Mouse (Mus musculus) liver, embryonic 15.5 days (tissue): ENCODE results near the gene Frmd7. TPM values are rescaled to one million over a fixed set of nuclear protein-coding genes. Genes with fewer than 3 reads are reported as not detected.

Experiments used
- ATAC-seq: fragments of 200-750 bp; cut with Nextera tagmentation; 2 replicates; pipeline ENCODE4 v1.8.0; 2017; ENCODE audit warnings: moderate number of reproducible peaks, mild to moderate bottlenecking, moderate library complexity; ENCODE audit not compliant: insufficient read depth
- H3K27ac ChIP-seq: fragments of 300-500 bp; sonication (generic); replicated peaks from 2 replicates; pipeline ENCODE4 v1.5.1; 2015; ENCODE audit warnings: mild to moderate bottlenecking, inconsistent platforms
- H3K27me3 ChIP-seq: fragments of 300-500 bp; sonication (generic); 2 replicates; pipeline ENCODE4 v1.6.1; 2015; ENCODE audit warnings: mild to moderate bottlenecking, inconsistent platforms
- H3K36me3 ChIP-seq: fragments of 300-500 bp; sonication (generic); replicated peaks from 2 replicates; pipeline ENCODE4 v1.6.1; 2015; ENCODE audit warnings: moderate library complexity, mild to moderate bottlenecking, inconsistent platforms
- H3K4me1 ChIP-seq: fragments of 300-500 bp; sonication (generic); replicated peaks from 2 replicates; pipeline ENCODE4 v1.6.1; 2015; ENCODE audit warnings: inconsistent platforms
- H3K4me2 ChIP-seq: fragments of 300-500 bp; sonication (generic); 2 replicates; pipeline ENCODE4 v1.6.1; 2015; ENCODE audit warnings: moderate library complexity, mild to moderate bottlenecking, inconsistent platforms
- H3K4me3 ChIP-seq: fragments of 300-500 bp; sonication (generic); replicated peaks from 2 replicates; pipeline ENCODE4 v1.5.1; 2015; ENCODE audit warnings: mild to moderate bottlenecking, inconsistent platforms
- H3K9ac ChIP-seq: fragments of 300-500 bp; sonication (generic); 2 replicates; pipeline ENCODE4 v1.6.1; 2015; ENCODE audit warnings: moderate library complexity, mild to moderate bottlenecking, inconsistent platforms
- H3K9me3 ChIP-seq: fragments of 300-500 bp; sonication (generic); replicated peaks from 2 replicates; pipeline ENCODE4 v1.6.1; 2016; ENCODE audit warnings: inconsistent platforms
- WGBS: fragments of 180-500 bp; shearing (Covaris S2); methylation state at CpG from one replicate; pipeline ENCODE4 v1.1.7; 2015; ENCODE audit warnings: mixed read lengths; ENCODE audit not compliant: insufficient replicate concordance; 5-methylcytosine and 5-hydroxymethylcytosine counted together
- polyA plus RNA-seq: library from polyadenylated mRNA; unstranded; fragments of >200 nt; fragmentation: Nextera tagmentation; extraction: Ambion mirVana; gene quantifications from 2 replicates; pipeline ENCODE4 v1.2.1, GENCODE M21; 2015

The Frmd7 gene
- polyA plus RNA-seq: not detected in 2 replicates

DNA sequence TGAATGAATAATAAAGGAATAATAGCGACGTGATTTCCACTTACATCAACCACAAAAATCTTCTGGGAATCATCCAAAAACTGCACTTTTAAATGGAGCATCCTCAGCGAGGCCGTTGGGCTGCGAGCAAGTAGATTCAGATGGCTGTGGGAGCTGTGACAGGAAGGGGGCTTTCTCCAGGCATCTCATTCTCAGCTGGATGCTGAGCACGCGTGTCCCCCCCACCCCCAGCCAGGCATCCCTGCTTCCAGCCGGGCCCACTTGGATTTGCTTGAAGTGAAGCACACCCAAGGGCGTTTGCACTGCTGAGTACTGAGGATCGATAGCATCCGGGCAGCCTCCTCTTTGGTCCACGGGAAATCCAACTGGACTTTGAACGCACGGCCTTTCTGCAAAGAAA is at the start of gene Frmd7:
Gene Frmd7 (minus strand): TSS at position 101 of the 400 bp plus-strand sequence.
- H3K9me3 ChIP-seq: no peaks in the 10 kb centered on the region
- H3K36me3 ChIP-seq: no peaks in the 10 kb centered on the region
- no peak within 1 kb of the TSS for H3K4me3 ChIP-seq
- no peak within 1 kb of the TSS for H3K27ac ChIP-seq
- 62% methylated on average over 14 of the region's 14 CpGs for WGBS
- no peak for ATAC-seq
- no peaks in the 10 kb centered on the region for H3K27me3 ChIP-seq
- H3K4me1 ChIP-seq: no peaks in the 10 kb centered on the region
- H3K4me2 ChIP-seq: no peak within 1 kb of the TSS
- no peak within 1 kb of the TSS for H3K9ac ChIP-seq

DNA sequence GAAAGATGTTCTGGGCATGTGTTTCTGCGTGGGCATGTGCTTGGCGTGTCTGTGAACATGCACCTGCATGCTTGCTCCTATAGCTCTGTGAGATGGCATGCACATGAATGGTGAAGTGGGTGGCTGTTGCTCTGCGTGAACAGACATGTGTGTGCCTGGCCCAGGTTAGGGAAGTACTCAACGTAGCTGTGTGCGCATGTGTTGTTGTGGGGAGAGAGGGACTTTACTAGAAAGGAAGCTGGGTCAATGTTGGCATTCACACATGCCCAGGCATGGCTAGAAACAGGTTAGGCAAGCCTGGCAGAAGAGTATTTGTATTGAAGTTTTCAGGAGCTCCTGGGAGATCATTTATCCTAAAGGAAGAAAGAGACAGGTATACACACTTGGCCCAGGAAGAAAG is 48.8 kb upstream of the Frmd7 start:
- ATAC-seq: no peak
- Histone ChIP-seq H3K27ac (no peak overlapping the region), H3K4me2 (no peak overlapping the region), H3K27me3 (no peaks in the 10 kb centered on the region), H3K36me3 (no peaks in the 10 kb centered on the region), H3K4me3 (no peak overlapping the region), H3K9me3 (no peaks in the 10 kb centered on the region), H3K9ac (no peak overlapping the region), H3K4me1 (no peaks in the 10 kb centered on the region)
- WGBS: 67% methylated on average over 5 of the region's 5 CpGs

DNA sequence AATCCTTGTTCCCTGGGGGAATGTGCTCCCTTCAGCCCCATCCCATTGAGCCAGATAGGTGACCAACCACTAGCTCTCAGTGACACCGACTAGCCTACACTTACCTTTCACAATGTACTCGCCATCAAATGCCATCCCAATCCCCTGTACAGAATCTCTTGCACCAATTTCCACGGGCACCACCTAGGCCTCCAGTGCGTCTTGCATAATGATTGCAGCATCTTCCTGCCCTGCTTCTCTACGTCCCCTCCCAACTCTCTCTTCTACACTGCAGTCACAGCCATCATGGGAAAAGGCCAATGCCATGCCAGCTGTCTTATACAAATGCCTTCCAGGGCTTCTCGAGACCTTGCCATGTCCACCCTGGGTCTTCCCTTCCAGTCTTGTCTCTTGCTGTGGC is 47.4 kb upstream of the Frmd7 start:
- H3K36me3 ChIP-seq: no peaks in the 10 kb centered on the region
- WGBS: 60% methylated on average over 6 of the region's 6 CpGs
- H3K4me3 ChIP-seq: no peak overlapping the region
- no peak overlapping the region for H3K9ac ChIP-seq
- H3K9me3 ChIP-seq: no peaks in the 10 kb centered on the region
- H3K27me3 ChIP-seq: no peaks in the 10 kb centered on the region
- H3K4me1 ChIP-seq: no peaks in the 10 kb centered on the region
- ATAC-seq: no peak
- H3K27ac ChIP-seq: no peak overlapping the region
- no peak overlapping the region for H3K4me2 ChIP-seq

DNA sequence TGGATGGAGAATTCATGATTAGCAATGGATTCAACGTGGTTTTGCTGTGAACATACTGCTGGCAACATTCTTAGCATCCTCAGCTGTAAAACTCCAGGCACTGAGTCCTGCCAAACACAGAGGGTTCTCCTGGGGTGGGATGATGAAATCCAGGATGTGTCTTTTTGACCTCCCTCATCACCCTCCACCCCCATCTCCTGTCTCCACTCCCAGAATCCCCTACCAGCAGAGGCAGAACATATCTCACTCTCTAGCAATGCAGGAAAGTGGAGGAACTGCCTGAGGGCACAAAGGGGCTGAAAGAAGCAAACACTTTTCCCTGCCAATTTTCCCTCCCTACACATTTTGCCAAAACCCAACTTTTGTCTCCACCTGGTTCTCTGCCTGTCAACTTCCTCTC is 46.1 kb upstream of the Frmd7 start:
- H3K36me3 ChIP-seq: no peaks in the 10 kb centered on the region
- 41% methylated on average over 1 of the region's 1 CpGs for WGBS
- no peak overlapping the region for H3K4me2 ChIP-seq
- no peak for ATAC-seq
- no peaks in the 10 kb centered on the region for H3K4me1 ChIP-seq
- H3K9ac ChIP-seq: no peak overlapping the region
- H3K27ac ChIP-seq: no peak overlapping the region
- H3K9me3 ChIP-seq: no peaks in the 10 kb centered on the region
- H3K4me3 ChIP-seq: no peak overlapping the region
- H3K27me3 ChIP-seq: no peaks in the 10 kb centered on the region

DNA sequence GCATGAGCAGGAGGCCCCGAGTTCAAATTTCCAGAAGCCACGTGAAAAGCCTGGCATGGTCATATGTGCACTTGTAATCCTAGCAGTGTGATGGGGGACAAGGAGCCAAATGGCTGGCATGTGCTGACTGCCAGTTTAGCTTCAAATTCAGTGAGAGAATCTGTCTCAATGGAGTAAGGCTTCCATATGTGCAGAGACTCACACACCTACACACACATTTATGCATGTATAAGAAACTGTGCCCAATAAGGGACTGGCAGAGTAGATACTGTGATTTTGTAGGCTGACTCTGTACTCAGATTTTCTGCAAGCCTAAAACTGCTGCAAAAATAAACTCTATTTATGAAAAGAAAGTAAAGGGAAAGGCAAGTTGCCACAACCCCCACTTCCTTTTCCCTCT is 35.9 kb upstream of the Frmd7 start:
- H3K9ac ChIP-seq: no peak overlapping the region
- H3K36me3 ChIP-seq: no peaks in the 10 kb centered on the region
- no peak overlapping the region for H3K4me2 ChIP-seq
- H3K27me3 ChIP-seq: no peaks in the 10 kb centered on the region
- 68% methylated on average over 2 of the region's 2 CpGs for WGBS
- H3K9me3 ChIP-seq: no peaks in the 10 kb centered on the region
- no peak for ATAC-seq
- H3K4me1 ChIP-seq: no peaks in the 10 kb centered on the region
- H3K27ac ChIP-seq: no peak overlapping the region
- H3K4me3 ChIP-seq: no peak overlapping the region

DNA sequence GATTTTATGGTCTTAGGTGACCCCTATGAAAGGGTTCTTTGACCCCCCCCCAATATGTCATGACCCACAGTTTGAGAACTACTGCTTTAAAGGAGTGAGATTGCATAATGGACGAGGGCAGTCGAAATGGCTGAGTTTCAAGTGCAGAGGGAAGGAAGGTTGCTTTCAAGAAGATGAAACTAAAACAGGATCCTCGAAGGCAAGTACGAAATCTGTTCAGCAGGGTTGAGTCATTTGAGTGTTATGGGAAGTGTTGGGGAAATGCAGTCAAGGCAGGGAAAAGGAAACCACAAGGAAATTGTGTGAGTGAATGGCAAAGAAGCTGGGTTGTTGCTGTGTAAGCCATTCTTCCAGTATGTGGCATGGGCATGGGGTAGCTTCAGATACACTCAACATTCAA is 29.6 kb upstream of the Frmd7 start:
- H3K4me2 ChIP-seq: no peak overlapping the region
- H3K9ac ChIP-seq: no peak overlapping the region
- ATAC-seq: no peak
- no peaks in the 10 kb centered on the region for H3K36me3 ChIP-seq
- H3K27ac ChIP-seq: no peak overlapping the region
- no peaks in the 10 kb centered on the region for H3K4me1 ChIP-seq
- no peaks in the 10 kb centered on the region for H3K27me3 ChIP-seq
- no peaks in the 10 kb centered on the region for H3K9me3 ChIP-seq
- no peak overlapping the region for H3K4me3 ChIP-seq
- 35% methylated on average over 4 of the region's 4 CpGs for WGBS

DNA sequence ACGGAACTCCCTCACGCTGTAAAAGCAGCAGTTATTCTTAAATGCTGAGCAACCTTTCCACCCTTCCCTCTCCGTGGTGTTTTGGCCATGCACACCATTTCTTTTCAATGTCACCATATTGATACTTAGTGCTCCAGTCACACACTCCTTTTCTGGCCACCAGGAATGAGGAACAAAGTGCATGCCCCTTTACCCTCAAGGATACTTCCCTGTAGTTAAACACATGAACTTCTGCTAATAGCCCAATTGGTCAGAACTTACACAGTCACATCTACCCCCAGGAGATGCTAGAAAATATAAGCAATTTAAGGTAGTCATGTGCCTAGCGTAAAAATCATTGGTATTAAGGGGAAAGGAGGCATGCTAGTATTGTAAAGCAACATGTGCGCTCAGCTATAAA is 27.4 kb upstream of the Frmd7 start:
- Histone ChIP-seq H3K9me3 (no peaks in the 10 kb centered on the region), H3K4me1 (no peaks in the 10 kb centered on the region), H3K9ac (no peak overlapping the region), H3K36me3 (no peaks in the 10 kb centered on the region), H3K27me3 (no peaks in the 10 kb centered on the region), H3K4me3 (no peak overlapping the region), H3K4me2 (no peak overlapping the region), H3K27ac (no peak overlapping the region)
- WGBS: 67% methylated on average over 5 of the region's 5 CpGs
- ATAC-seq: no peak

DNA sequence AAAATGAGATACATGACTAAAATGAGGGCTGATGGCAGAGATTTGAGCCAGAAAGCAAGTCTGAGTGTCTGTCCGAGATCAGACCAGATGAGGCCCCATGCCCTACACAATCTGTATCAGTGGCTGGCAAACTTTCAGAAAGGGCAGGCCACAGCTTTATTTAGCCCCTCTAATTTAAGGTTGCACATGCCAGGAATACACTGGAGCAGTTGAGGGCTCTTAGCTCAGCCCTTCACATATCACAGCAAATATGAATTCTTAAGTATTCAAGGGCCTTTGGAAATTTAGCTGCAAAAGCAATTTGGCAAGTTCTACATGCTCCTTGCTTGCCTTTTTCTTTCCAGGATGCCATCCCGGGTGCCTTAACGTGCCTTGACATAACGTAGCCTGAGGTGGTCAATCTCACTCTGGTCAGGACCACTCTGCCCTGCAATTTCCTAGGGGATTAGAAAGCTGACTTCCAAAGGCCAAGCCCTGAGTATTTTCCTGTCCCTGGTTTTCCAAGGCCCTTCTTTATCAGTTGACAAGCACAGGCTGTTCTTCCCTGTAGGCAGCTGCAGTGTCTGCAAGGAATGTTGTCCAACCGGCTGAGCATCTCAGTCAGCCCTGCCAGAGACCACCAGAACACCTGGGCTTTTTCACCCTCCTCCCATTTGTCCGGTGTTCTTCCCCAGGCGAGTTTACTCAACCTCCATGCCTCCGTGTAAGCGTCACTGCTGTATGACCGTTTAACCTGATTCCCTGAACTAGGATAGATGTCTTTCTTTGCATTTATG is 25.8 kb upstream of the Frmd7 start:
- ATAC-seq: no peak
- 64% methylated on average over 10 of the region's 10 CpGs for WGBS
- Histone ChIP-seq H3K27ac (no peak overlapping the region), H3K9ac (no peak overlapping the region), H3K4me1 (no peaks in the 10 kb centered on the region), H3K36me3 (no peaks in the 10 kb centered on the region), H3K4me2 (no peak overlapping the region), H3K9me3 (no peaks in the 10 kb centered on the region), H3K27me3 (no peaks in the 10 kb centered on the region), H3K4me3 (no peak overlapping the region)

DNA sequence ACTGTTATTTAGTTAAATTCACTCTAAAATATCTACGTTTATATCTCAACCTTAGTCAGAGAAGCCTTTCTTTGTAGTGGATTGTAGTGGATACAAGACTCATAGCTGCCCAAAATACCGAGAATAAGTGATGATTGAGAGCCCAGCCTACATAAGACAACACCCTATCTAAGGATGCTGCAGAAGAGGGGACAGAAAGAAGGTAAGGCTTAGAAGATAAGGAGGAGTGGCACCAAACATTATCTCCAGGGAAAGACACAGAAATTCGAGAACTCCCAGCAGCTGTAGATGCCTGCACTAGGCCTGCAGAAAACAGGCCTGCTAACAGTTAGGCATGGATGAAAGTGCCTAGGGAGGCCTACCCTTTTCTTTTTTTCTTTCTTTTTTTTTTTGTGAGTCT is 22.6 kb upstream of the Frmd7 start:
- no peaks in the 10 kb centered on the region for H3K9me3 ChIP-seq
- ATAC-seq: no peak
- no peak overlapping the region for H3K4me3 ChIP-seq
- no peak overlapping the region for H3K9ac ChIP-seq
- 39% methylated on average over 3 of the region's 3 CpGs for WGBS
- no peak overlapping the region for H3K4me2 ChIP-seq
- no peaks in the 10 kb centered on the region for H3K27me3 ChIP-seq
- H3K4me1 ChIP-seq: no peaks in the 10 kb centered on the region
- H3K27ac ChIP-seq: no peak overlapping the region
- H3K36me3 ChIP-seq: no peaks in the 10 kb centered on the region

DNA sequence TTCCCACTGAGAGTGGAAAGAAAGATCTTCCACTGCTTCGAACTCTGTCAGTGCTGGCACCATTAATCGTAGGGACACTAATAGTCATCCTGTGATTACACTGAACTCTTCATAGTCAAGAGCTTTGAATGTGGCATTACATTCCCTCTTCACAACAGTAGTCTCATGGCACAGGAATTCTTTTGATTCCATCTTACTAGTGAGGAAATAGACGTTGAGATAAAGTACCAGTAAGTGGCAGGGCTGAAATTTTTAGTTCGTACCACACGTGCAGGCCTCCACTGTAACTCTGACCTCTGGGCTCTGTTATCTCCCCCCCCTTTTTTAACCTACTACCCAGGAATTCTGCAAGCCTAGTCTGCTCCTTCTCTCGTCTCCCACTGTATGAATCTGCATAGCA is 20.4 kb upstream of the Frmd7 start:
- Histone ChIP-seq H3K4me1 (no peaks in the 10 kb centered on the region), H3K4me3 (no peak overlapping the region), H3K36me3 (no peaks in the 10 kb centered on the region), H3K27me3 (no peaks in the 10 kb centered on the region), H3K9ac (no peak overlapping the region), H3K27ac (no peak overlapping the region), H3K9me3 (no peaks in the 10 kb centered on the region), H3K4me2 (no peak overlapping the region)
- no peak for ATAC-seq
- WGBS: 44% methylated on average over 6 of the region's 6 CpGs

DNA sequence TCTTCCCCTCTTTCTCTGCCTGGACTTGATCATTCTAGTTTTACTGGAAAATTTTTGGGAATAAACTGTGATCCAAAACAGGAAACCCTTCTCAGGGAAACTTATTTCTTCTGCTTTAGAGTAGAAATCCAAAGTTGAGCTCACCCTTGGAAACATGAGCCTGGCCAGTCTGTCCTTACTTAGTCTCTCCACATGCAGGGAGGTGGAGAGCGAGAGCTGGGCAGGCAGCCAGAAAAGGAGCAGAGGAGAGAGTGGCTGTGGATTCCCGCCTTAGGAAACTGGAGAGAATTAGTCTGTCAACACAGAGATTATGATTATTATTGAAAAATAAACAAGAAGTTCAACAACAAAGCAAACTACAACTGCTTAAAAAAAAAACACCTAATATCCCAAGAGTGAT is 6.1 kb upstream of the Frmd7 start:
- no peak overlapping the region for H3K27ac ChIP-seq
- no peak overlapping the region for H3K4me2 ChIP-seq
- H3K9me3 ChIP-seq: no peaks in the 10 kb centered on the region
- H3K4me1 ChIP-seq: no peaks in the 10 kb centered on the region
- H3K9ac ChIP-seq: no peak overlapping the region
- no peak for ATAC-seq
- H3K4me3 ChIP-seq: no peak overlapping the region
- no peaks in the 10 kb centered on the region for H3K27me3 ChIP-seq
- H3K36me3 ChIP-seq: no peaks in the 10 kb centered on the region
- 52% methylated on average over 2 of the region's 2 CpGs for WGBS

DNA sequence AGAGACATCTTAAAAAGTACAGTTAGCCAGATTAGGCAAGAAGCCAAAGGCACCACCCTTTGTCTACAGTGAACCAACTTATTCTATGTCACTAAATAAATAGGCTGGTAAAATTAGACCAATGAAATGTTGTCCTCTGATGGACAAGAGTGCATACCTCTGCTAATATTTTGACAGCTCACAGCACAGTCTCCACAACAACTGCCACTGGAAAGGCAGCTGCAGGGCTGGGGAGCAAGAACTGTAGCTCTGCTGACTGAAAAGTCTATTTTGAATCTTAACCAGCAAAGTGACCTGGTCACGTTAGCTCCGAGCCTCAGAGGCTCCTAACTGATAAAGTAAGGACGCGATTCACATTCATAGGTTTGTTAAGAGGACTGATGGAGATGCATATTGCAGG is 5.6 kb upstream of the Frmd7 start:
- Histone ChIP-seq H3K4me2 (no peak overlapping the region), H3K4me1 (no peaks in the 10 kb centered on the region), H3K27ac (no peak overlapping the region), H3K9me3 (no peaks in the 10 kb centered on the region), H3K4me3 (no peak overlapping the region), H3K36me3 (no peaks in the 10 kb centered on the region), H3K9ac (no peak overlapping the region), H3K27me3 (no peaks in the 10 kb centered on the region)
- ATAC-seq: no peak
- 70% methylated on average over 4 of the region's 4 CpGs for WGBS
